Mouse (Mus musculus) embryonic facial prominence, embryonic 13.5 days (tissue): Measurements from ENCODE around the gene Cd101. TPM values are rescaled to one million over a fixed set of nuclear protein-coding genes. Genes with fewer than 3 reads are reported as not detected.

Source experiments
- ATAC-seq: fragments of 200-750 bp; cut with Nextera tagmentation; 2 replicates; pipeline ENCODE4 v1.8.0; 2017; ENCODE audit warnings: low read depth; ENCODE audit not compliant: insufficient number of reproducible peaks, insufficient read depth, low FRiP score, low TSS enrichment
- H3K27ac ChIP-seq: fragments of 300-500 bp; sonication (generic); 2 replicates; pipeline ENCODE4 v1.5.1; 2015; ENCODE audit warnings: moderate library complexity, mild to moderate bottlenecking, inconsistent platforms
- H3K27me3 ChIP-seq: fragments of 300-500 bp; sonication (generic); 2 replicates; pipeline ENCODE4 v1.6.1; 2015; ENCODE audit warnings: mild to moderate bottlenecking, inconsistent platforms
- H3K36me3 ChIP-seq: fragments of 300-500 bp; sonication (generic); 2 replicates; pipeline ENCODE4 v1.6.1; 2015; ENCODE audit warnings: mild to moderate bottlenecking, inconsistent platforms
- H3K4me1 ChIP-seq: fragments of 300-500 bp; sonication (generic); 2 replicates; pipeline ENCODE4 v1.6.1; 2015; ENCODE audit warnings: inconsistent platforms
- H3K4me2 ChIP-seq: fragments of 300-500 bp; sonication (generic); 2 replicates; pipeline ENCODE4 v1.6.1; 2015; ENCODE audit warnings: moderate library complexity, mild to moderate bottlenecking, inconsistent platforms
- H3K4me3 ChIP-seq: fragments of 300-500 bp; sonication (generic); 2 replicates; pipeline ENCODE4 v1.5.1; 2015; ENCODE audit warnings: mild to moderate bottlenecking, inconsistent platforms
- H3K9ac ChIP-seq: fragments of 300-500 bp; sonication (generic); 2 replicates; pipeline ENCODE4 v1.6.1; 2015; ENCODE audit warnings: mild to moderate bottlenecking, inconsistent platforms
- H3K9me3 ChIP-seq: fragments of 300-500 bp; sonication (generic); 2 replicates; pipeline ENCODE4 v1.6.1; 2016; ENCODE audit warnings: inconsistent platforms
- WGBS: fragments of 180-500 bp; shearing (Covaris S2); methylation state at CpG from one replicate; pipeline ENCODE4 v1.1.7; 2015; ENCODE audit warnings: mixed read lengths; 5-methylcytosine and 5-hydroxymethylcytosine counted together
- polyA plus RNA-seq: library from polyadenylated mRNA; unstranded; fragments of >200 nt; fragmentation: Nextera tagmentation; extraction: Ambion mirVana; gene quantifications from 2 replicates; pipeline ENCODE4 v1.2.1, GENCODE M21; 2015

Gene Cd101
- polyA plus RNA-seq, 1 experiment from 2014 or later = 0.10 TPM

DNA sequence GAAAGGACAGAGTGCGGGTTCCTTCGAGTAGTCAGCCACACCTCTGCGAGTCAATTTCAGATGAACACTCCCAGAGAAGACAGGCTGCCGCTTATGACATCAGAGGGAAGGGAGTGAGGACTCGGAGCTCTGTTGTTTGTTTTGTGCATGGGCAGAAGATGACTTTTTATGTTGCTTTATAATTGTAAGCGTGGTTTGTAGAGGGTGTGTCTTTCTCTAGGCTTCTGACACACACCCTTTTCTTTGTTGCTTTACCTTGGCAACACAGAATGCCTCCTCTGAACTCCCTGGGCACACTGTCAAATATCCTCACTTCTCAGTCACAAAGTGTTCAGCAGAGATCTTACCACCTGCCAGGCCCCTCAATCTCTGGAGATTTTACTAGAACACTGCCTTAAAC is 36.8 kb upstream of the Cd101 start:
- Histone ChIP-seq H3K27ac (no peak overlapping the region), H3K9me3 (no peaks in the 10 kb centered on the region)
- 81% methylated on average over 6 of the region's 6 CpGs for WGBS

DNA sequence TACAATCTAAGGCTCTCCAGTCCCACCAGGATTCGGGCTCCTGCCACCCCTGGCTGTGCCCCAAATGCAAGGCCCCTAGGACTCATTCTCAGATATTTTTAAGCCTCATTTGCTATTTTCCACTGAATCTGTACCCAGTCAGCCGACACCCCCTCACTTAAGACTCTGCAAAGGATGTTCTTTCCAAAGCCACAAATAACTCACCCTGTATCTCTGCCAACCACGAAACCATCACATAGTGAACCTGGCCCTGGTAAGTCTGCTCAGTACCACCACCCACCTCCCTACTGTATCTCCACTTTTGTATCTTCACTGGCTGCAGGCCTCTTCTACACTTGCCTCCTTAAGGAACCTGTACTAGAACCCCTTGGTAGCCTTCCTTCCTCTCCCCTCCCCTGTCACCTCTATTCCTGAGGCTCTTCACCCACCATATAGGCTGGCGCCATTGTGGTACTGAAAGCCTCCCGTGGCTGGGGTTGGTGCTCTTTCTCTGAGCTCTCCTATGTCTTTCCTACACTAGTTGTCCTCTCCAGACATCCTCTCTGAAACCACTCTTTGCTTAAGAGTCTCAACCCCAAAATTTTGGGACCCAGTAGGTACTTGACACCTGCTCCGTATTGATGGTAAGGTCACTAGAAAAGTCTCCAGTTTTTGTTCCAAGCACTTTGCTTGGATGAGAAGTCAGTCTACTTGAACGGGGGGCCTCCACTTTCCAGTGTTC is 32.7 kb upstream of the Cd101 start:
- Histone ChIP-seq H3K4me3 (no peak overlapping the region), H3K27me3 (no peaks in the 10 kb centered on the region), H3K4me1 (0 out of 2 replicates have a peak, but pooled peaks cover 8% of the 10 kb centered on the region), H3K36me3 (peaks cover 57% of the 10 kb centered on the region), H3K4me2 (no peak overlapping the region), H3K9ac (no peak overlapping the region), H3K9me3 (no peaks in the 10 kb centered on the region), H3K27ac (no peak overlapping the region)
- 91% methylated on average over 7 of the region's 7 CpGs for WGBS
- ATAC-seq = no peak

More for the DNA sequence above, 36.8 kb upstream of the Cd101 start:
- ATAC-seq = no peak
- H3K4me2 ChIP-seq = no peak overlapping the region
- H3K27me3 ChIP-seq = no peaks in the 10 kb centered on the region
- no peak overlapping the region for H3K4me3 ChIP-seq
- H3K9ac ChIP-seq = no peak overlapping the region
- peaks cover 45% of the 10 kb centered on the region for H3K4me1 ChIP-seq
- peaks cover 23% of the 10 kb centered on the region for H3K36me3 ChIP-seq

- H3K4me3 ChIP-seq = no peak overlapping the region
- H3K9ac ChIP-seq = no peak overlapping the region
- H3K4me2 ChIP-seq = no peak overlapping the region
- no peak for ATAC-seq
- WGBS = 91% methylated on average over 4 of the region's 4 CpGs
- no peak overlapping the region for H3K27ac ChIP-seq
- H3K9me3 ChIP-seq = no peaks in the 10 kb centered on the region
- no peaks in the 10 kb centered on the region for H3K27me3 ChIP-seq
- no peaks in the 10 kb centered on the region for H3K4me1 ChIP-seq
- H3K36me3 ChIP-seq = peaks cover 78% of the 10 kb centered on the region
Observed at GRCm38 (mm10) chr3:101059214-101059613, 29.9 kb upstream of the Cd101 start.

GRCm38 (mm10) chr3:101058203-101058602 is 28.8 kb upstream of the Cd101 start:
- Histone ChIP-seq H3K4me1 (no peaks in the 10 kb centered on the region), H3K27ac (no peak overlapping the region), H3K4me3 (no peak overlapping the region), H3K36me3 (peaks cover 74% of the 10 kb centered on the region), H3K9ac (no peak overlapping the region), H3K9me3 (no peaks in the 10 kb centered on the region), H3K27me3 (no peaks in the 10 kb centered on the region), H3K4me2 (no peak overlapping the region)
- ATAC-seq = no peak
- 95% methylated on average over 2 of the region's 2 CpGs for WGBS

DNA sequence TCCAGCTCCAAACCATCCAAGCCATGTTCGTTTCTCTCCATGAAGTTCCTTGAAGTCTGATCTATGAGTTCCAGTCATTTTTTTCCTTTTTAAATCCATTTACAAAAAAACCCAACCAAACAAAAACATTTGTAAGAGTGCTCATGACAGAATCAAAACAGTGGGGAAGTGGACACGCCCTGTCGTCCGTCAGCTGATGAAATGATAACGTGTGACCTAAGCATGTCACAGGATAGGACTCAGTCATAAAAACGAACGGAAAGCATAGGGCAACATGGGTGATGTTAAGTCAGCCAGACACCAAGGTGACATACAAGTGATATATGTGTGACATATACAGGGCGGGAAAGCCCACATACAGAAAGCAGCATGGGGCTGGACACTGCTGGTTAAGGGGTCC is 25.9 kb upstream of the Cd101 start:
- WGBS = 88% methylated on average over 8 of the region's 8 CpGs
- Histone ChIP-seq H3K4me1 (no peaks in the 10 kb centered on the region), H3K9me3 (no peaks in the 10 kb centered on the region), H3K9ac (no peak overlapping the region), H3K27ac (no peak overlapping the region), H3K4me2 (no peak overlapping the region), H3K27me3 (no peaks in the 10 kb centered on the region), H3K36me3 (peaks cover 74% of the 10 kb centered on the region), H3K4me3 (no peak overlapping the region)
- no peak for ATAC-seq

DNA sequence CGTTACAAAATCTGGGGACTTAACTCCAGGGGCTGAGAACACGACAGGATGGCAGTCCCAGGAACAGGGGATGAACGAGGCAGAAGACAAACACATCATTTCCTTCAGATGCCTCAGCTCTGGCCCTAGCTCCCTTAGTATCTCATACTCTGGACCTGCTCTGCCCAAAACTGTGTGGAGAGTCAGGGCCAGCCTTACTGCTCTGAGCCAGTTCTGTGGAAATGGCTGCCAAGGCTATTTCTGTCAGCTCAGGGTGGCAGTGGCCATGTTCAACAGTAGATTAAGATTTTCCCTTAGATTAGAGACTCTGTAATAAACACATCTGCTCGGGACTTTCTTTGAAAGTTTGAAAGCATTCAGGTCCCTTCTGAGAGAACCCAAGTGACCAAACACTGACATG is 22.2 kb upstream of the Cd101 start:
- no peak overlapping the region for H3K9ac ChIP-seq
- no peak overlapping the region for H3K4me2 ChIP-seq
- H3K9me3 ChIP-seq = no peaks in the 10 kb centered on the region
- peaks cover 68% of the 10 kb centered on the region for H3K36me3 ChIP-seq
- H3K4me1 ChIP-seq = 0 out of 2 replicates have a peak, but pooled peaks cover 9% of the 10 kb centered on the region
- no peak overlapping the region for H3K4me3 ChIP-seq
- WGBS = 73% methylated on average over 4 of the region's 4 CpGs
- no peaks in the 10 kb centered on the region for H3K27me3 ChIP-seq
- H3K27ac ChIP-seq = no peak overlapping the region
- no peak for ATAC-seq

- H3K4me1 ChIP-seq = 0 out of 2 replicates have a peak, but pooled peaks cover 9% of the 10 kb centered on the region
- H3K9me3 ChIP-seq = no peaks in the 10 kb centered on the region
- no peak overlapping the region for H3K9ac ChIP-seq
- H3K4me3 ChIP-seq = no peak overlapping the region
- H3K27ac ChIP-seq = no peak overlapping the region
- peaks cover 60% of the 10 kb centered on the region for H3K36me3 ChIP-seq
- no peak for ATAC-seq
- 85% methylated on average over 9 of the region's 9 CpGs for WGBS
- H3K4me2 ChIP-seq = no peak overlapping the region
- H3K27me3 ChIP-seq = no peaks in the 10 kb centered on the region
Observed at GRCm38 (mm10) chr3:101049997-101050396, 20.6 kb upstream of the Cd101 start.

GRCm38 (mm10) chr3:101048781-101049180 is 19.4 kb upstream of the Cd101 start:
- peaks cover 62% of the 10 kb centered on the region for H3K36me3 ChIP-seq
- peaks cover 14% of the 10 kb centered on the region; the same call in 1 of the 2 replicates for H3K4me1 ChIP-seq
- H3K9me3 ChIP-seq = no peaks in the 10 kb centered on the region
- no peak overlapping the region for H3K4me2 ChIP-seq
- 71% methylated on average over 2 of the region's 2 CpGs for WGBS
- no peak overlapping the region for H3K4me3 ChIP-seq
- no peaks in the 10 kb centered on the region for H3K27me3 ChIP-seq
- H3K9ac ChIP-seq = no peak overlapping the region
- ATAC-seq = no peak
- H3K27ac ChIP-seq = no peak overlapping the region

DNA sequence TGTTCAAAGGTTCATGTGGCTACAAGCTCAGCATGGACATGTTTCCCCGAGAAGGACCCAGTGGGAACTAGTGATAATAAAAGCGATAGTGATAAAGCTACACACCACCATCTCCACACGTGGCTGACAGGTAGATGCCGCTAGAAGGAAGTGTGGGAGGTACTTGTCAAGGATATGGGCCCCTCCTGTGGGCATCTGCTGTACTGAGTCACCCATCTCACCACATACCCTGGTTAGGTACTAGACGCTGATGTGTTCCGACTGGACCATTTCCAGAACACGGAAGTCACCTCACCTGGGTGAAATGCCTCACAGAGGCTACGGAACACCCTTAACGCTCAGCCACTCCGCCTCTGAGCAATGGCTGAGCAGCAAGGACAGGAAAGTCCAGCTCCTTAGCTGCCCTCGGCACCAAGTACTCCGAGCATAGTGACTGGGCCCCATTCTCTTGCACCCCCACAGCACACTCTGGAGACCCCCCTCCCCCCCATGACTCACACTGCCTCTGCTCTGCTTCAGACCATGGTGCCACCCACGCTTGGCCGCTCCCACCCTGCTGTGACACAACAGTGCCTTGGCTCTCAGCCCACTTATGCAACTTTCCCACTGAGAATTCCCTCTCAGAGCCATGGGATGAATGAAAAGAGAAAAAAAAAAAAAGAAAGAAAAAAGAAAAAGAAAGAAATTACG is 18.4 kb upstream of the Cd101 start:
- no peaks in the 10 kb centered on the region for H3K9me3 ChIP-seq
- 90% methylated on average over 15 of the region's 15 CpGs for WGBS
- no peak overlapping the region for H3K27ac ChIP-seq
- H3K4me1 ChIP-seq = peaks cover 14% of the 10 kb centered on the region; the same call in 1 of the 2 replicates
- no peak overlapping the region for H3K4me3 ChIP-seq
- no peak for ATAC-seq
- H3K9ac ChIP-seq = no peak overlapping the region
- H3K4me2 ChIP-seq = no peak overlapping the region
- H3K27me3 ChIP-seq = no peaks in the 10 kb centered on the region
- peaks cover 66% of the 10 kb centered on the region for H3K36me3 ChIP-seq

DNA sequence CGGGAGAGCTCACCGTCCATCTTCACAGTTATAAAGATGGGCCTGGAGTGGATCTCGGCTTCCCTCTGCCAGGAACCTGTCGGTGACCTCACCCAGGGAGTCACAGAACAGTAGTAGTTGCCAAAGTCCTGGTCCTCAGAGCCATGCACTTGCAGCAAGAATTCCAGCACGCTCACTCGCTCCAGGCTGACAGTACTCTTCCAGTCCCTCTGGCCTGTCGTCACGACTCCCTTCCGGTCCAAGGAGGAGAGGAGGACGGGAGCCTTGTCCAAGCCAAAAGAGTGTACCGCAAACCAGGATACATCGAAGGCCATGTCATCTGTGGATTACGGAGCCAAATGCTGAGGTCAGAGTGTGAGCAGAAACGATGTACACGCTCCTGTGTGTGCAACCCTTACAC is 16.1 kb upstream of the Cd101 start:
- H3K4me2 ChIP-seq = no peak overlapping the region
- WGBS = 94% methylated on average over 15 of the region's 15 CpGs
- no peak overlapping the region for H3K27ac ChIP-seq
- no peak overlapping the region for H3K9ac ChIP-seq
- ATAC-seq = no peak
- no peak overlapping the region for H3K4me3 ChIP-seq
- H3K27me3 ChIP-seq = no peaks in the 10 kb centered on the region
- peaks cover 25% of the 10 kb centered on the region for H3K4me1 ChIP-seq
- H3K9me3 ChIP-seq = no peaks in the 10 kb centered on the region
- H3K36me3 ChIP-seq = peaks cover 73% of the 10 kb centered on the region

- H3K4me1 ChIP-seq = peaks cover 33% of the 10 kb centered on the region
- no peaks in the 10 kb centered on the region for H3K27me3 ChIP-seq
- H3K36me3 ChIP-seq = peaks cover 73% of the 10 kb centered on the region
- H3K9ac ChIP-seq = no peak overlapping the region
- H3K4me3 ChIP-seq = no peak overlapping the region
- H3K9me3 ChIP-seq = no peaks in the 10 kb centered on the region
- ATAC-seq = no peak
- no peak overlapping the region for H3K27ac ChIP-seq
- H3K4me2 ChIP-seq = no peak overlapping the region
- 72% methylated on average over 6 of the region's 6 CpGs for WGBS
Observed at GRCm38 (mm10) chr3:101044686-101045085, 15.3 kb upstream of the Cd101 start.

DNA sequence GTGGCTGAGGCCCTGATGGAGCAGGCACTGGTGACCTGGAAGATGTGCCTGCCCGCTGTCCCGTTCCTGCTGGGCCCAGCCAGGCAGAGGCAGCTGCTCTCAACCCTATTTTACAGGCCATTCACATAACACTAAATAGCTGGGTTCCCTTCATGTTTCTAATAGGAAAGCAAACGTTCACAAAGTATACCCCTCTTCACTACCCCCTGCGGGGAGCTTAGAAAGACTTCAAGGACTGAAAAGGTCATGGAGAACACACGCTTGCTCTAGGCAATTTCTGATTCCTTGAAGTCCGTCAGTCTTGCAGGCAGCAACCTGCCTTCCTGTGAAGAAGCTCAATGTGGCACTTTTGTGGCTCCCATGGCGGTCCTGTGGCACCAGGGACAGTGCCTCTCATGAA is 12.6 kb upstream of the Cd101 start:
- H3K27ac ChIP-seq = no peak overlapping the region
- no peak overlapping the region for H3K9ac ChIP-seq
- H3K36me3 ChIP-seq = peaks cover 58% of the 10 kb centered on the region
- no peak overlapping the region for H3K4me3 ChIP-seq
- no peaks in the 10 kb centered on the region for H3K27me3 ChIP-seq
- no peak overlapping the region for H3K4me2 ChIP-seq
- ATAC-seq = no peak
- H3K4me1 ChIP-seq = peaks cover 45% of the 10 kb centered on the region
- H3K9me3 ChIP-seq = no peaks in the 10 kb centered on the region
- 66% methylated on average over 7 of the region's 7 CpGs for WGBS
